Mouse (Mus musculus) liver, postnatal 0 days (tissue): ENCODE data around the gene Il10. TPM values are rescaled to one million over a fixed set of nuclear protein-coding genes. Genes with fewer than 3 reads are reported as not detected.
A peak's percentile ranks its signal among the peaks of the same experiment; 100 is the strongest.
"Not testable (repeated sequence)": the region's sequence is repeated elsewhere in the genome, so short reads cannot be mapped to it uniquely, and the experiment has no call there.

ENCODE experiments used
- ATAC-seq: fragments of 200-750 bp; cut with Nextera tagmentation; 2 replicates; pipeline ENCODE4 v1.8.0; 2017; ENCODE audit warnings: mild to moderate bottlenecking, moderate library complexity
- DNase-seq: peaks from one replicate; pipeline ENCODE4 v3.0.0-alpha.2; 2016
- H3K27ac ChIP-seq: fragments of 300-500 bp; sonication (generic); 2 replicates; pipeline ENCODE4 v1.5.1; 2014; ENCODE audit warnings: antibody characterized with exemption, moderate library complexity, mild to moderate bottlenecking, low read depth
- H3K27me3 ChIP-seq: fragments of 300-500 bp; sonication (generic); 2 replicates; pipeline ENCODE4 v1.6.1; 2014; ENCODE audit warnings: low read length, control low read depth, mixed read lengths; ENCODE audit not compliant: insufficient read depth
- H3K36me3 ChIP-seq: fragments of 300-500 bp; sonication (generic); replicated peaks from 2 replicates; pipeline ENCODE4 v1.6.1; 2014; ENCODE audit warnings: mild to moderate bottlenecking, control low read depth, low read length, moderate library complexity, mixed read lengths; ENCODE audit not compliant: insufficient read depth
- H3K4me1 ChIP-seq: fragments of 300-500 bp; sonication (generic); 2 replicates; pipeline ENCODE4 v1.6.1; 2014; ENCODE audit warnings: antibody characterized with exemption, mild to moderate bottlenecking, control low read depth; ENCODE audit not compliant: insufficient read depth
- H3K4me2 ChIP-seq: fragments of 300-500 bp; sonication (generic); 2 replicates; pipeline ENCODE4 v1.6.1; 2014; ENCODE audit warnings: low read depth, mild to moderate bottlenecking, low read length, moderate library complexity, mixed read lengths
- H3K4me3 ChIP-seq: fragments of 300-500 bp; sonication (generic); 2 replicates; pipeline ENCODE4 v1.5.1; 2014; ENCODE audit warnings: low read depth, low read length
- H3K9ac ChIP-seq: fragments of 300-500 bp; sonication (generic); replicated peaks from 2 replicates; pipeline ENCODE4 v1.6.1; 2014; ENCODE audit warnings: mild to moderate bottlenecking, moderate library complexity
- H3K9me3 ChIP-seq: fragments of 300-500 bp; sonication (generic); 2 replicates; pipeline ENCODE4 v1.6.1; 2016; ENCODE audit warnings: mild to moderate bottlenecking, control low read depth, low read length, mixed read lengths
- CTCF ChIP-seq: sonication (generic); IDR thresholded peaks from 2 replicates; pipeline ENCODE4 v1.5.1; 2016; ENCODE audit warnings: antibody characterized with exemption, low read depth
- EP300 ChIP-seq: IDR thresholded peaks from 2 replicates; pipeline ENCODE4 v1.6.1; 2016; ENCODE audit warnings: antibody characterized with exemption, low read depth, mild to moderate bottlenecking
- WGBS: fragments of 180-500 bp; shearing (Covaris S2); extraction: QIAGEN DNeasy Blood & Tissue Kit; methylation state at CpG from one replicate; pipeline ENCODE4 v1.1.7; 2014; ENCODE audit not compliant: insufficient replicate concordance; 5-methylcytosine and 5-hydroxymethylcytosine counted together
- polyA plus RNA-seq: library from polyadenylated mRNA; unstranded; fragments of >200 nt; fragmentation: Nextera tagmentation; extraction: Ambion mirVana; gene quantifications from 2 replicates; pipeline ENCODE4 v1.2.1, GENCODE M21; 2015

Gene Il10
- polyA plus RNA-seq, 1 experiment from 2014 or later = 0.19 TPM

GRCm38 (mm10) chr1:131022591-131023249 lies 3.1 kb downstream of the Il10 start:
- WGBS = 72% methylated on average over 5 of the region's 5 CpGs
- no peak overlapping the region for H3K4me2 ChIP-seq
- 0 out of 2 replicates have a peak, but pooled peaks cover 3% of the 10 kb centered on the region for H3K27me3 ChIP-seq
- H3K9ac ChIP-seq = no peak overlapping the region
- H3K36me3 ChIP-seq = no peaks in the 10 kb centered on the region
- no peak for TF ChIP-seq CTCF
- 0 out of 2 replicates have a peak, but pooled peaks have one; percentile 13 for TF ChIP-seq EP300
- ATAC-seq (no peak), DNase-seq (no peak)
- H3K4me3 ChIP-seq = no peak overlapping the region
- no peak overlapping the region for H3K27ac ChIP-seq
- H3K4me1 ChIP-seq = peaks cover 6% of the 10 kb centered on the region; the same call in 1 of the 2 replicates
- H3K9me3 ChIP-seq = no peaks in the 10 kb centered on the region

DNA sequence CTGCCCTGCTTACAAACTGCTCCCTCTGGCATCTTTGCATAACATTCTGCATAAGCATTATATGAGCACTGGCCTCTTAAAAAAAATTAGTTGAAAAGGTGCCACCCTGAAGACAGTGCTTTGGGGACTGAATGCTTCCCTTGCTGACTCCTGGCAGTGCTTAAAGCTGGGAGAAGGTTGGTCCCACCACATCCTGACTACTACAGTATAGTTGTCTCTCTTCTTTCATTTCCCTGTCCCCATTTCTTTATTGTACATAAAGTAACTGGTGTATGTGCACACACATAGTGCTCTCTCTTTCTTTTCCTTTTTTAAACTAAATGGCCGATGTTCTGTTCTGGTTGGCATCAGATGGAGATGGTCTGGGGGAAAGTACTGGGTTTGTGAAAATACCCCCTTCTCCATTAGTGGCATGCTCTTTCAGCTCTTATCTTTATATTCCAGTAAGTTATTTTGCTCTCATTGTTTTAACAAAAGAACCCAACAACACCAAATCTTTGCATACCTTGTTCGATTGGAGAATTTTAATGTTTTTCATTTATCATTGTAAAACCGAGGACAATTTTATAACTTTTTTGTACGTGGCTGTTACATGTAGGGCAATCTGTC lies 3.7 kb downstream of the Il10 start:
- not testable (repeated sequence) for H3K36me3 ChIP-seq, H3K27ac ChIP-seq, H3K9me3 ChIP-seq, H3K4me3 ChIP-seq, DNase-seq, ATAC-seq, H3K4me2 ChIP-seq, H3K27me3 ChIP-seq, H3K9ac ChIP-seq, H3K4me1 ChIP-seq
- WGBS = 75% methylated on average over 3 of the region's 4 CpGs

DNA sequence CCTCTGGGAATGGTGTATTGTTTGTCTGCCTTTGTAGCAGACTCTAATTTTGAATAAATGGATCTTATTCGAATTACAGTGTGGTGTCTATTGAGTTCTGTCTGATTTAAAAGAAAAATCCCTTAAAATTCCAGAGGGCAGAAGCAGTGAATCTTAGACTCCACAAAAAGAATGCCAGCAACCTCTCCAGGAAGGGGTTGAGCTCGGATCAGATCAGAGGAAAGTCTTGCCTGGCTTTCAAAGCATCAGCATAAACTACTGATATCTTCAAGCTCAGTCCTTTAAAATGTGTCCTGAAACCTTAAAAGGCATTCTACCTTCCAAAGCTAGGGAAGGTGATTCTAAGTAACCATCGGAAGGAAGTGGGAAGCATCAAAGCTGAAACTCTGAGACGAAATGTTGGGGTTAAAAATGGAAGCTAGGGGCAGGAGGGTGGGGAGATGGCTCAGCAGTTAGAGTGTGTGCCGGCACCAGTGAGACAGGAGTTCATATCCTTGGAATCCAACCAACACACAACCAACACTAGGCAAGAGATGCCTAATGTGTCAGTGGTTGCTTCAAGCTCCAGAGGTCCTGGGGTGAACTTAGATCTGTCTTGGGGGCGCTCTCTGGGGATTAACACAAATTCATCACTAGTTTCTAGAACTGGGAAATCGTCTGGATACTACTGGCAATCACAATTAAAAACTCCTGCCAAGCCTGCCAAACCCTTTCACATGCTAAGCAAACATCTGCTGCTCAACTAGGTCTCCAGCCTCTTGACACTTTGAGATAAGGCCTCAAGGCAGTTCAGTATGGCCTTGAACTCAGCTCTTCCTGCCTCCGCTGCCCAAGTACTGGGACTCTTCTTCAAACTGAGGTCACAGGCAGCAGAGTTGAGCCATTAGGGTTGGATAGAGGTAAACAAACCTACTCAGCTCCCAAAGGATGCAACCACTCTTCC lies 5.5 kb downstream of the Il10 start:
- H3K9ac ChIP-seq = no peak overlapping the region
- no peak for TF ChIP-seq CTCF
- peak; percentile 16; the same call in 1 of the 2 replicates for TF ChIP-seq EP300
- no peak overlapping the region for H3K4me3 ChIP-seq
- peaks cover 8% of the 10 kb centered on the region; the same call in 1 of the 2 replicates for H3K4me1 ChIP-seq
- H3K36me3 ChIP-seq = no peaks in the 10 kb centered on the region
- H3K4me2 ChIP-seq = no peak overlapping the region
- no peak overlapping the region for H3K27ac ChIP-seq
- WGBS = 59% methylated on average over 8 of the region's 8 CpGs
- ATAC-seq = peak; percentile 45
- H3K9me3 ChIP-seq = no peaks in the 10 kb centered on the region
- 0 out of 2 replicates have a peak, but pooled peaks cover 3% of the 10 kb centered on the region for H3K27me3 ChIP-seq
- DNase-seq = no peak

DNA sequence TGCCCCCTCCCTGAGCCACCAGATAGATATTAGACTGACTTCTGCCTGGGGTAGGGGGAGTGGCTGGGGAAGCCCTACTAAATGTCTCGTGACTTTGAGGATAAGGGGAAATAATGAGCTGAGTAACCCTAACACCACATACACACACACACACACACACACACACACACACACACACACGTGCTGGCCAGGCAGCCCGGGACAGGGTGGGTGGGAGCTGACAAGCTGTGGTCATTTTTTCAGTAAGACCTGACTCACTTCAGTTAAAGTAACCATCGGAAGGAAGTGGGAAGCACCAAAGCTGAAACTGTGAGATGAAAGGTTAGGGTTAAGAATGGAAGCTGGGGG lies 6.2 kb downstream of the Il10 start:
- H3K27me3 ChIP-seq = 0 out of 2 replicates have a peak, but pooled peaks cover 3% of the 10 kb centered on the region
- no peaks in the 10 kb centered on the region for H3K9me3 ChIP-seq
- H3K9ac ChIP-seq = no peak overlapping the region
- DNase-seq (peak; percentile 36), ATAC-seq (peak; percentile 62)
- TF ChIP-seq CTCF = no peak
- TF ChIP-seq EP300 = no peak
- peaks cover 8% of the 10 kb centered on the region; the same call in 1 of the 2 replicates for H3K4me1 ChIP-seq
- 17% methylated on average over 4 of the region's 4 CpGs for WGBS
- no peak overlapping the region for H3K27ac ChIP-seq
- H3K4me3 ChIP-seq = no peak overlapping the region
- H3K36me3 ChIP-seq = no peaks in the 10 kb centered on the region
- no peak overlapping the region for H3K4me2 ChIP-seq

DNA sequence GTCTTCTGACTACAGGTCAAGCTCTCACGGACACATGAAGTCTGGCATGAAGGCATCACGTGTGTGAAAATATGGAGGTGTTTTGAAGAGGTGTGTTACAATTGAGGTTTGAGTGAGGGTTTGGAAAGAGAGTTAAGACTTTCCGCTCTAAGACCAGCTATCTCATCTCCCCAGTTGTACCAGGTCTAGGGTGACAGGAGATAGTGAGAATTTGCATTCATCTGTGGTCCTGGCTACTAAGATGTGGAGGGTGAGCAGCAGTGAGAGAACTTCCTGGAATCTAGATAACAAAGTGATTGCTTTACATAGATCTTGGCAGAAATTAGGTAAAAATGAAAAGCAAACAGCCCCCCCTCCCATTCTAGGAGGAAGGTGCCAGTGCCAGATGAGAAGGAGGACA lies 9.6 kb downstream of the Il10 start:
- H3K27me3 ChIP-seq = no peaks in the 10 kb centered on the region
- no peaks in the 10 kb centered on the region for H3K36me3 ChIP-seq
- H3K27ac ChIP-seq = no peak overlapping the region
- no peak overlapping the region for H3K4me3 ChIP-seq
- no peaks in the 10 kb centered on the region for H3K9me3 ChIP-seq
- WGBS = 58% methylated on average over 3 of the region's 3 CpGs
- no peak overlapping the region for H3K4me2 ChIP-seq
- DNase-seq (no peak), ATAC-seq (peak; percentile 78)
- no peak overlapping the region for H3K9ac ChIP-seq
- no peak for TF ChIP-seq CTCF
- peak; percentile 89 for TF ChIP-seq EP300
- H3K4me1 ChIP-seq = peaks cover 6% of the 10 kb centered on the region; the same call in 1 of the 2 replicates

GRCm38 (mm10) chr1:131030261-131030660 lies 10.6 kb downstream of the Il10 start:
- no peak for DNase-seq
- no peak for ATAC-seq
- no peak for TF ChIP-seq EP300
- no peak for TF ChIP-seq CTCF
- H3K27me3 ChIP-seq = no peaks in the 10 kb centered on the region
- H3K4me3 ChIP-seq = no peak overlapping the region
- H3K9ac ChIP-seq = no peak overlapping the region
- 56% methylated on average over 7 of the region's 7 CpGs for WGBS
- no peaks in the 10 kb centered on the region for H3K9me3 ChIP-seq
- H3K4me1 ChIP-seq = peaks cover 6% of the 10 kb centered on the region; the same call in 1 of the 2 replicates
- no peak overlapping the region for H3K4me2 ChIP-seq
- no peak overlapping the region for H3K27ac ChIP-seq
- no peaks in the 10 kb centered on the region for H3K36me3 ChIP-seq
